Mouse (Mus musculus) liver, adult 2 months (tissue): Measurements from ENCODE around the gene Tmem82. TPM values are rescaled to one million over a fixed set of nuclear protein-coding genes. Genes with fewer than 3 reads are reported as not detected.

ENCODE experiments used
- DNase-seq: peaks from one replicate; pipeline ENCODE4 v3.0.0-alpha.2; 2011; ENCODE audit warnings: low read depth, low spot score; ENCODE audit errors: extremely low read depth
- H3K27ac ChIP-seq: fragments of 200-500 bp; replicated peaks from 2 replicates; pipeline ENCODE4 v1.5.1; 2012; ENCODE audit warnings: low read depth, mild to moderate bottlenecking, control low read depth, inconsistent platforms, low read length; ENCODE audit not compliant: insufficient read depth
- H3K27me3 ChIP-seq: fragments of 200-500 bp; 2 replicates; pipeline ENCODE4 v1.6.1; 2012; ENCODE audit warnings: mild to moderate bottlenecking, moderate library complexity, low read length, inconsistent platforms; ENCODE audit not compliant: control insufficient read depth, insufficient read depth
- H3K36me3 ChIP-seq: fragments of 200-500 bp; 2 replicates; pipeline ENCODE4 v1.6.1; 2012; ENCODE audit warnings: low read length, inconsistent platforms; ENCODE audit not compliant: control insufficient read depth, insufficient read depth
- H3K4me1 ChIP-seq: fragments of 200-500 bp; 2 replicates; pipeline ENCODE4 v1.6.1; 2011; ENCODE audit warnings: low read length; ENCODE audit not compliant: control insufficient read depth, insufficient read depth
- H3K4me3 ChIP-seq: fragments of 200-500 bp; 2 replicates; pipeline ENCODE4 v1.5.1; 2011; ENCODE audit warnings: low read depth, mild to moderate bottlenecking, control low read depth, low read length, moderate library complexity; ENCODE audit not compliant: insufficient read depth
- H3K79me2 ChIP-seq: fragments of 200-500 bp; 2 replicates; pipeline ENCODE4 v1.6.1; 2012; ENCODE audit warnings: inconsistent platforms, mild to moderate bottlenecking, low read length, moderate library complexity; ENCODE audit not compliant: control insufficient read depth, insufficient read depth
- H3K9ac ChIP-seq: fragments of 200-500 bp; 2 replicates; pipeline ENCODE4 v1.6.1; 2012; ENCODE audit warnings: low read depth, mild to moderate bottlenecking, control low read depth, inconsistent platforms, low read length
- CTCF ChIP-seq: fragments of 200-500 bp; IDR thresholded peaks from 2 replicates; pipeline ENCODE4 v1.5.1; 2011; ENCODE audit warnings: low read depth, low read length, control low read depth
- POLR2A ChIP-seq: fragments of 200-500 bp; IDR thresholded peaks from 2 replicates; pipeline ENCODE4 v1.6.1; 2011; ENCODE audit warnings: low read length, control low read depth; ENCODE audit not compliant: insufficient read depth; ENCODE audit errors: extremely low read depth
- WGBS: fragments of 180-500 bp; shearing (Covaris S2); methylation state at CpG from one replicate; pipeline ENCODE4 v1.1.7; 2018; 5-methylcytosine and 5-hydroxymethylcytosine counted together
- polyA plus RNA-seq: library from polyadenylated mRNA; depleted of rRNA; stranded (reverse); fragments of >200 nt; gene quantifications from 2 replicates; pipeline ENCODE4 v1.2.3, GENCODE M21; 2012
- total RNA-seq: library from RNA; depleted of rRNA; stranded (reverse); fragments of >200 nt; gene quantifications from 2 replicates; pipeline ENCODE4 v1.2.3, GENCODE M21; 2014

The Tmem82 gene
- total and polyA plus RNA-seq, 2 experiments = 9.3 to 34.7 TPM

GRCm38 (mm10) chr4:141605421-141605820, 13.0 kb downstream of the Tmem82 start:
- Histone ChIP-seq H3K79me2 (no peaks in the 10 kb centered on the region), H3K4me3 (peak overlapping the region; percentile 34), H3K27me3 (no peaks in the 10 kb centered on the region), H3K9ac (peak overlapping the region; percentile 12; the same call in 1 of the 2 replicates), H3K36me3 (no peaks in the 10 kb centered on the region), H3K4me1 (no peaks in the 10 kb centered on the region), H3K27ac (no peak overlapping the region)
- WGBS = 93% methylated on average over 5 of the region's 5 CpGs
- TF ChIP-seq CTCF (no peak), POLR2A (no peak)
- DNase-seq = no peak

GRCm38 (mm10) chr4:141604493-141604892, 13.9 kb downstream of the Tmem82 start:
- Histone ChIP-seq H3K27me3 (peaks cover 4% of the 10 kb centered on the region; the same call in 1 of the 2 replicates), H3K4me3 (no peak overlapping the region), H3K4me1 (no peaks in the 10 kb centered on the region), H3K27ac (no peak overlapping the region), H3K79me2 (no peaks in the 10 kb centered on the region), H3K36me3 (no peaks in the 10 kb centered on the region), H3K9ac (no peak overlapping the region)
- DNase-seq = no peak
- WGBS = 25% methylated on average over 8 of the region's 8 CpGs
- no peak for TF ChIP-seq POLR2A
- no peak for TF ChIP-seq CTCF

GRCm38 (mm10) chr4:141603921-141604320, 14.5 kb downstream of the Tmem82 start:
- peaks cover 5% of the 10 kb centered on the region; the same call in 1 of the 2 replicates for H3K27me3 ChIP-seq
- TF ChIP-seq POLR2A = no peak
- no peak for TF ChIP-seq CTCF
- H3K27ac ChIP-seq = no peak overlapping the region
- no peaks in the 10 kb centered on the region for H3K4me1 ChIP-seq
- H3K79me2 ChIP-seq = no peaks in the 10 kb centered on the region
- DNase-seq = no peak
- no peaks in the 10 kb centered on the region for H3K36me3 ChIP-seq
- H3K4me3 ChIP-seq = no peak overlapping the region
- H3K9ac ChIP-seq = no peak overlapping the region
- 88% methylated on average over 4 of the region's 4 CpGs for WGBS

GRCm38 (mm10) chr4:141602523-141603223, 15.8 kb downstream of the Tmem82 start:
- no peak overlapping the region for H3K4me3 ChIP-seq
- H3K9ac ChIP-seq = no peak overlapping the region
- DNase-seq = no peak
- no peak overlapping the region for H3K27ac ChIP-seq
- H3K27me3 ChIP-seq = peaks cover 5% of the 10 kb centered on the region; the same call in 1 of the 2 replicates
- H3K4me1 ChIP-seq = peaks cover 3% of the 10 kb centered on the region; the same call in 1 of the 2 replicates
- H3K79me2 ChIP-seq = no peaks in the 10 kb centered on the region
- TF ChIP-seq POLR2A = no peak
- 67% methylated on average over 11 of the region's 11 CpGs for WGBS
- no peaks in the 10 kb centered on the region for H3K36me3 ChIP-seq

- TF ChIP-seq POLR2A = no peak
- no peak for TF ChIP-seq CTCF
- WGBS = 86% methylated on average over 12 of the region's 12 CpGs
- Histone ChIP-seq H3K79me2 (no peaks in the 10 kb centered on the region), H3K9ac (no peak overlapping the region), H3K27ac (no peak overlapping the region), H3K4me1 (peaks cover 3% of the 10 kb centered on the region; the same call in 1 of the 2 replicates), H3K27me3 (peaks cover 5% of the 10 kb centered on the region; the same call in 1 of the 2 replicates), H3K4me3 (no peak overlapping the region), H3K36me3 (no peaks in the 10 kb centered on the region)
- DNase-seq = no peak
Observed at GRCm38 (mm10) chr4:141601148-141601862, 17.1 kb downstream of the Tmem82 start.

- Histone ChIP-seq H3K79me2 (no peaks in the 10 kb centered on the region), H3K27me3 (peaks cover 5% of the 10 kb centered on the region; the same call in 1 of the 2 replicates), H3K4me1 (peaks cover 3% of the 10 kb centered on the region; the same call in 1 of the 2 replicates), H3K36me3 (no peaks in the 10 kb centered on the region), H3K4me3 (no peak overlapping the region), H3K27ac (no peak overlapping the region), H3K9ac (no peak overlapping the region)
- TF ChIP-seq CTCF (no peak), POLR2A (no peak)
- no peak for DNase-seq
- WGBS = 79% methylated on average over 6 of the region's 6 CpGs
Observed at GRCm38 (mm10) chr4:141600364-141600763, 18.1 kb downstream of the Tmem82 start.
